Mouse (Mus musculus) liver, embryonic 15.5 days (tissue): ENCODE measurements around the gene Slc44a4. TPM values are rescaled to one million over a fixed set of nuclear protein-coding genes. Genes with fewer than 3 reads are reported as not detected.
A peak's percentile ranks its signal among the peaks of the same experiment; 100 is the strongest.

ENCODE experiments used
- ATAC-seq: fragments of 200-750 bp; cut with Nextera tagmentation; 2 replicates; pipeline ENCODE4 v1.8.0; 2017; ENCODE audit warnings: moderate number of reproducible peaks, mild to moderate bottlenecking, moderate library complexity; ENCODE audit not compliant: insufficient read depth
- H3K27ac ChIP-seq: fragments of 300-500 bp; sonication (generic); replicated peaks from 2 replicates; pipeline ENCODE4 v1.5.1; 2015; ENCODE audit warnings: mild to moderate bottlenecking, inconsistent platforms
- H3K27me3 ChIP-seq: fragments of 300-500 bp; sonication (generic); 2 replicates; pipeline ENCODE4 v1.6.1; 2015; ENCODE audit warnings: mild to moderate bottlenecking, inconsistent platforms
- H3K36me3 ChIP-seq: fragments of 300-500 bp; sonication (generic); replicated peaks from 2 replicates; pipeline ENCODE4 v1.6.1; 2015; ENCODE audit warnings: moderate library complexity, mild to moderate bottlenecking, inconsistent platforms
- H3K4me1 ChIP-seq: fragments of 300-500 bp; sonication (generic); replicated peaks from 2 replicates; pipeline ENCODE4 v1.6.1; 2015; ENCODE audit warnings: inconsistent platforms
- H3K4me2 ChIP-seq: fragments of 300-500 bp; sonication (generic); 2 replicates; pipeline ENCODE4 v1.6.1; 2015; ENCODE audit warnings: moderate library complexity, mild to moderate bottlenecking, inconsistent platforms
- H3K4me3 ChIP-seq: fragments of 300-500 bp; sonication (generic); replicated peaks from 2 replicates; pipeline ENCODE4 v1.5.1; 2015; ENCODE audit warnings: mild to moderate bottlenecking, inconsistent platforms
- H3K9ac ChIP-seq: fragments of 300-500 bp; sonication (generic); 2 replicates; pipeline ENCODE4 v1.6.1; 2015; ENCODE audit warnings: moderate library complexity, mild to moderate bottlenecking, inconsistent platforms
- H3K9me3 ChIP-seq: fragments of 300-500 bp; sonication (generic); replicated peaks from 2 replicates; pipeline ENCODE4 v1.6.1; 2016; ENCODE audit warnings: inconsistent platforms
- WGBS: fragments of 180-500 bp; shearing (Covaris S2); methylation state at CpG from one replicate; pipeline ENCODE4 v1.1.7; 2015; ENCODE audit warnings: mixed read lengths; ENCODE audit not compliant: insufficient replicate concordance; 5-methylcytosine and 5-hydroxymethylcytosine counted together
- polyA plus RNA-seq: library from polyadenylated mRNA; unstranded; fragments of >200 nt; fragmentation: Nextera tagmentation; extraction: Ambion mirVana; gene quantifications from 2 replicates; pipeline ENCODE4 v1.2.1, GENCODE M21; 2015

Slc44a4 gene
- polyA plus RNA-seq, 1 experiment from 2014 or later, result 3.1 TPM

DNA sequence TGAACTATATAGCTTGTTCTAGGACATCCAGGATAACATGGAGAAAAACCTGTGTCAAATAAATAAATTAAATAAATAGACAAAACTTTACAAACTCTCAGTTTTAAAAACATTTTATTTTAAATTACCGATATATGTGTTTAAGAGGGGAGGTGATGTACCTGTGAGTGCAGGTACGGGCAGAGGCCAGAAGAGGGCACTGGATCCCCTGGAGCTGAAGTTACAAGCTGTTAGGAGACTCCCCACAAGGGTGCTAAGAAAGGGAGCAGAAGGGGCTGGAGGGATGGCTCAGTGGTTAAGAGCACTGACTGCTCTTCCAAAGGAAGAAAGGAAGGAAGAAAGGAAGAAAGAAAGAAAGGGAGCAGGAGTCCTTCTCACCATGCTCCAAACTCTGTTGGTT is 22.9 kb upstream of the Slc44a4 start:
- Histone ChIP-seq H3K4me2 (no peak overlapping the region), H3K4me1 (peaks cover 38% of the 10 kb centered on the region), H3K27ac (no peak overlapping the region), H3K9ac (no peak overlapping the region), H3K4me3 (no peak overlapping the region), H3K36me3 (0 out of 2 replicates have a peak, but pooled peaks cover 6% of the 10 kb centered on the region), H3K27me3 (no peaks in the 10 kb centered on the region), H3K9me3 (no peaks in the 10 kb centered on the region)
- WGBS, result 84% methylated on average over 2 of the region's 2 CpGs
- no peak for ATAC-seq

DNA sequence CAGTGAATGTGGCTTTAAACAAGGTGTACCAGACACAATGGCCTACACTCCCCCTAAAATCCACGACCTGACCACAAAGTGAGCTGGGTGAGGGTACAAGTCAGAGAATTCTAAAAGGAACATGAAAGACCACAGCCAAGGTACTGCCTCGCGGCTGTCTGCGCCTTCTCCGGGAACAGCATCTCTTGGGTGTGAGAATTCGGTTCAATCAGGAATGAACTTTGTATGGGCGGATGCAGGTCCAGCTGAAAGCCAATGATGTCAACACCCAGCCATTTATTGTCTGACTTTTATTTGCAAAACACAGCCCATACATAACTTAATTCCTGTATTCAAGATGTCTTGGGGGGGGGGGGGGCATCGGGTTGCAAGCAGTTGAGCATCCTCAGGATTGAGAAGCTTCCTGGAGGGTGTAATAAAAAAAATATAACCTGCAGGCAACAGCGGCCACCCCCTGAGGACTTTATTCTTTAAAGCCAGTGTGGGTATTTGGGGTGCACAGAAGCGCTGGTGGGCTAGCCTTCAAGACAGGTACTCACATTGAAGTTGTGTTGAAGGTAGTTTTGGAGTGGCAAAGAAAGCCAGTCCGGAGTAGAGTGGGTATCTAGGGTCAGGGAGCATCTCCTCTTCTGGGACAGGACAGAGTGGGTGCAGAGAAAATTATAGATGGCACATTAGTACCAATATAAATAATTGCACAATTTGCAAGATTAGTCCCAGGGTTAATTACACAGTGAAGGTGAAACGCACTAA is 21.0 kb upstream of the Slc44a4 start:
- Histone ChIP-seq H3K4me1 (peaks cover 56% of the 10 kb centered on the region), H3K27ac (peak overlapping the region; percentile 84), H3K4me3 (peak overlapping the region; percentile 73; the same call in 1 of the 2 replicates), H3K36me3 (0 out of 2 replicates have a peak, but pooled peaks cover 7% of the 10 kb centered on the region), H3K27me3 (no peaks in the 10 kb centered on the region), H3K9me3 (no peaks in the 10 kb centered on the region), H3K9ac (peak overlapping the region; percentile 72; the same call in 1 of the 2 replicates), H3K4me2 (peak overlapping the region; percentile 98)
- no peak for ATAC-seq
- 78% methylated on average over 12 of the region's 12 CpGs for WGBS

DNA sequence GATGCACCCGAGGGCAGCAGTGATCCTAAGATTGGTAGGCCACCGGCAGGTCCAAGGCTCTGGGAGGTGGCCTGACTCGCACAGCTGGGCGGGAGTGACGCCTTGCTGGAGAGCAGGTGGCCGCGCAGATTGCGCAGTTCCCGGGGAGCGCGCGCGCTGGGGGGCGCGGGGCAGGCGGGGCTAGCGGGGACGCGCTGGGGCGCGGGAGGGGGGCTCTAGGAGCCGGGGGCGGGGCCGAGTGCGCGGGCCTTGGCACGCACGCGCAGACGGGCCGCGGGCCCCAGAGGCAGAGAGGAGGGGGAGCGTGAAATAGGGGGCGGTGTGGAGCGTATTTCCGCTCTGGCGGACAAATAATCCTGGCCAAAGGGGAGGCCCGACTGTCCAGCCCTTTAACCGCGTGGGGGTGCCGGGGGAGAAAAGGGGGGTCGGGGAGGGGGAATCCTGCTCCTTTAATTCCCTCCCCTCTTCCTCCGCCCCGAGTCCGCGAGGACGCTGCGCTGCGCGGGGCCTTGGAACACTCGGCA is 20.1 kb upstream of the Slc44a4 start:
- Histone ChIP-seq H3K4me3 (peak overlapping the region; percentile 73), H3K27ac (peak overlapping the region; percentile 84), H3K27me3 (no peaks in the 10 kb centered on the region), H3K36me3 (0 out of 2 replicates have a peak, but pooled peaks cover 7% of the 10 kb centered on the region), H3K9me3 (no peaks in the 10 kb centered on the region), H3K4me1 (peaks cover 65% of the 10 kb centered on the region), H3K9ac (peak overlapping the region; percentile 72), H3K4me2 (peak overlapping the region; percentile 98)
- WGBS, result under 1% methylated on average over 50 of the region's 51 CpGs
- ATAC-seq, result peak; percentile 84

DNA sequence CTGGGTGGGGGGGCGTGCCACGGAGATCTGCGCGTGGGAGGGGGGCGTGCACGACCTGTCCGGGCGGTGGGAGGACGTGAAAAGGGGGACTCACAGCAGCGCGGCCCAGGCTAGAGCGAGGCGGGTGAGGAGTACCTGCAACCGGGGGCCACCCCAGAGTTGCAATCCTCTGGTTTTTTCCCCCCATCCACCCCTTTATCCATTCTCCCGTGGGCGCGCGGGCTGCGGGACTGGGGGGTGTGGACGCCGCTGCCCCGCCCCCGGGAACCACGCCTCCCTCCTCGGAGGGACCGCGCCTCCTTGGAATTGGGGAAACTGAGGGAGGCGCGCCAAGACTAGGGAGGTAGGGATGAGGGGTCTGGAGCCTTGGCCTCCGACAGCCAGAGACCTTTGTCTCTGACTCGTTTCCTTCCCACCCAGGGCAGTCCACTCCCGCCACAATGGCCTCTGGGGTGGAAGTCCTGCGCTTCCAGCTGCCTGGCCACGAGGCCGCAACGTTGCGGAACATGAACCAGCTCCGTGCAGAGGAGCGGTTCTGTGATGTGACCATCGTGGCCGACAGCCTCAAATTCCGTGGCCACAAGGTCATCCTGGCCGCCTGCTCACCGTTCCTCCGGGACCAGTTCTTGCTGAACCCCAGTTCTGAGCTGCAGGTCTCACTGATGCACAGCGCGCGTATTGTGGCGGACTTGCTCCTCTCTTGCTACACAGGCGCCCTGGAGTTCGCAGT is 19.3 kb upstream of the Slc44a4 start:
- Histone ChIP-seq H3K9ac (peak overlapping the region; percentile 72), H3K9me3 (no peaks in the 10 kb centered on the region), H3K4me1 (peaks cover 72% of the 10 kb centered on the region), H3K4me3 (peak overlapping the region; percentile 73), H3K4me2 (peak overlapping the region; percentile 98), H3K27me3 (no peaks in the 10 kb centered on the region), H3K36me3 (0 out of 2 replicates have a peak, but pooled peaks cover 7% of the 10 kb centered on the region), H3K27ac (peak overlapping the region; percentile 84)
- ATAC-seq, result peak; percentile 5; the same call in 1 of the 2 replicates
- 14% methylated on average over 51 of the region's 51 CpGs for WGBS

DNA sequence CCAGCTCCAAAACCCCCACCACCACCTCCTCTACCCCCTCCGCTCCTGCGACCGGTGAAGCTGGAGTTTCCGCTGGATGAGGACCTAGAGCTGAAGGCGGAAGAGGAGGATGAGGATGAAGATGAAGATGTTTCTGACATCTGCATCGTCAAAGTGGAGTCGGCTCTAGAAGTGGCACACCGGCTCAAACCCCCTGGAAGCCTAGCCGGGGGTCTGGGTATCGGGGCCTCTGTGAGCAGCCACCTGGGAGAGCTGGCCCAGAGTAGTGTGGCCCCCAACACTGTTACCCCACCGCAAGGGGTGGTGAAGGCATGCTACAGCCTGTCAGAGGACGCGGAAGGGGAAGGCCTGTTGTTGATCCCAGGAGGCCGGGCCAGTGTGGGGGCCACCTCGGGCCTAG is 18.5 kb upstream of the Slc44a4 start:
- no peak overlapping the region for H3K9ac ChIP-seq
- WGBS, result 91% methylated on average over 15 of the region's 15 CpGs
- peaks cover 78% of the 10 kb centered on the region for H3K4me1 ChIP-seq

DNA sequence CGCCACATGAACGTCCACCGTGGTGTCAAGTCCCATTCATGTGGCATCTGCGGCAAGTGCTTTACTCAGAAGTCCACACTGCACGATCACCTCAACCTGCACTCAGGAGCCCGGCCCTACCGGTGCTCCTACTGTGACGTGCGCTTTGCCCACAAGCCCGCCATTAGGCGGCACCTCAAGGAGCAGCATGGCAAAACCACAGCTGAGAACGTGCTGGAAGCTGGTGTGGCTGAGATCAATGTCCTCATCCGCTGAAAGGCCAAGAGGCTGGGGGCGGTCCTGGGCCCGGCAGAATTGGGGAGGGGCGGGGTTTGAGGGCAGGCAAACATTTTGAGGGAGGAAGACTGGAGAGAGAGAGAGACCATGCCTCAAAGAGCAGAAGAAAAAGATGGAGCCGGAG is 17.9 kb upstream of the Slc44a4 start:
- Histone ChIP-seq H3K4me1 (peaks cover 78% of the 10 kb centered on the region), H3K9me3 (no peaks in the 10 kb centered on the region), H3K27me3 (no peaks in the 10 kb centered on the region), H3K9ac (no peak overlapping the region), H3K36me3 (0 out of 2 replicates have a peak, but pooled peaks cover 11% of the 10 kb centered on the region), H3K4me2 (peak overlapping the region; percentile 99), H3K27ac (0 out of 2 replicates have a peak overlapping the region, but pooled peaks have one; percentile 19), H3K4me3 (no peak overlapping the region)
- ATAC-seq, result no peak
- WGBS, result 69% methylated on average over 17 of the region's 17 CpGs

More for the DNA sequence above, 18.5 kb upstream of the Slc44a4 start:
- H3K27me3 ChIP-seq, result no peaks in the 10 kb centered on the region
- 0 out of 2 replicates have a peak, but pooled peaks cover 7% of the 10 kb centered on the region for H3K36me3 ChIP-seq
- ATAC-seq, result no peak
- H3K27ac ChIP-seq, result peak overlapping the region; percentile 84
- peak overlapping the region; percentile 98; the same call in 1 of the 2 replicates for H3K4me2 ChIP-seq
- H3K9me3 ChIP-seq, result no peaks in the 10 kb centered on the region
- peak overlapping the region; percentile 73; the same call in 1 of the 2 replicates for H3K4me3 ChIP-seq

DNA sequence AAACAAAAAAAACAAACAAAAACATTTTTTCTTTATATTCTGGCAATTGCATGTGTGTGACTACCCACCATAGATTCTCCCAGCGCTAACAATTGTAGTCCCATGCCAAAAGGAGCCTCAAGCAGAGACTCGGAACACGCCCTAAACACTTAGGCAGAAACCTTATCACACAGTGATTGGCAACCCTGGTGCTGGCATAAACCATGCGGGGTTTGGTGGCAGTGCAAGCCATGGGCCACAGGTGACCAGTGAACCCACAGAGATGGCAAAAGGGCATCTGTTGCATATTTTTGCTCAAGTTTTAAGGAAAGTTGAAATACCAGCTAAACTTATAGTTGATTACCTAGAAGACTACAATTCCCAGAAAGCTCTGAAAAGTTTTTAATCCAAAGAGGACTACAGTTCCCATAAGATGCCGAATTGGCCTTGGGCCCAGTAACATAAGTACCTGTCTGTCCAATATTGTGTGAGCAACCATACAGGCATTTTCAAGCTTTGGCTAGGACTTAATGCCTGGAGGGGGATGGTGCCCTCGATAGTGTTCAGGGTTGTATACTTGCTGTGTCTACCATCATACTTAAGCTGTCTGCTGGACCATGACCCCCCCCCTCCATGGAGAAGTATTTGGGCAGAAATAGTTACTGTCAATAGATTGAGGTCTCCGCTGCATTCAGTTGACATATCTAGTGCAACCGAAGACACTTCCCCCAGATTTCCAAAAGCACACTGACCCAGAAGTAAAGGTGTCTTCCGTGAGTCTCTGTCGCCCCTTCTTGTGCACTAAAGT is 16.7 kb upstream of the Slc44a4 start:
- H3K27me3 ChIP-seq, result no peaks in the 10 kb centered on the region
- peaks cover 78% of the 10 kb centered on the region for H3K4me1 ChIP-seq
- no peak for ATAC-seq
- WGBS, result 5% methylated on average over 10 of the region's 10 CpGs
- no peaks in the 10 kb centered on the region for H3K9me3 ChIP-seq
- H3K4me3 ChIP-seq, result peak overlapping the region; percentile 79
- peak overlapping the region; percentile 92 for H3K27ac ChIP-seq
- peak overlapping the region; percentile 99 for H3K4me2 ChIP-seq
- H3K36me3 ChIP-seq, result peaks cover 16% of the 10 kb centered on the region
- H3K9ac ChIP-seq, result peak overlapping the region; percentile 82

DNA sequence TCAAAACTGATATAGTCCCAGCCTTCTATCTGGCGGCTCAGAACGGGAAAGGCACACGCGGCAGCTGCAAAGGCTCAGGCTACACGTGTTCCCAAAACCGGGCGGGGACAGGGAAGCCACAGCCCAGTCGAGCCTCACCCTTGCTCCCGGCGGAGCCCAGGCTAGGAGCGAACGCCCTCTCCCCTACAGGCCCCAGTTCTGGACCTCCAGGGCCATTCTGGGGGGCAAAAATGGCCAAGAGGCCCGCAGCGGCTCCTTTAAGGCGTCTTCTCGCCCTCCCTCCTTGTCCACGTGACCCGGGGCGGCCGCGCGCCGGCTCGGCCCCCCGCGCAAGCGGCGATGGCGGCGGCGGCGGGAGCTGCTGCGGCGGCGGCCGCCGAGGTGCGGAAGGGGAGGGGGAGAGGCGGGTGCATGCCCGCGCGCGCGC is 16.1 kb upstream of the Slc44a4 start, which contains the start of the genes C2 and Ehmt2:
Gene C2 (minus strand): TSS at position 106 of the 427 bp plus-strand sequence.
Gene Ehmt2 (plus strand): TSS at position 310 of the 427 bp plus-strand sequence.
- Histone ChIP-seq H3K9me3 (no peaks in the 10 kb centered on the region), H3K27ac (peak within 1 kb of the TSS; percentile 92), H3K36me3 (peaks cover 22% of the 10 kb centered on the region), H3K4me3 (peak within 1 kb of the TSS; percentile 79), H3K4me2 (peak within 1 kb of the TSS; percentile 99), H3K27me3 (no peaks in the 10 kb centered on the region), H3K9ac (peak within 1 kb of the TSS; percentile 82), H3K4me1 (peaks cover 77% of the 10 kb centered on the region)
- WGBS, result under 1% methylated on average over 22 of the region's 44 CpGs
- ATAC-seq, result peak; percentile 37

DNA sequence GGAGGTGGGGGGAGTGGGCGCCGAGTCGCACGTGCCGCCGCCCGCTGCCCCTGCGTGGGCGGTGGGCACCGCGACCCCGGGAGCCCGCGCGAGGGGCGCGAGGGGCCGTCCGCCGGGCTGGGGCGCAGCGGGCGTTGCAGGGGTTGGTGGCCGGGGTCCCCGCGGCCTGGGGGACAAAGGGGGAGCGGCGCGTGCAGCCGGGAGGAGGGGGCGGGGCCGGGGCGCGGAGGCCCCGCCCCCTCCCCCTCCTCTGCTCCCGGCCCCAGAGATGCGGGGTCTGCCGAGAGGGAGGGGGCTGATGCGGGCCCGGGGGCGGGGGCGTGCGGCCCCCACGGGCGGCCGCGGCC is 15.6 kb upstream of the Slc44a4 start:
- no peak for ATAC-seq
- Histone ChIP-seq H3K4me3 (peak overlapping the region; percentile 79), H3K36me3 (peaks cover 23% of the 10 kb centered on the region), H3K27ac (peak overlapping the region; percentile 92), H3K4me2 (peak overlapping the region; percentile 99), H3K4me1 (peaks cover 76% of the 10 kb centered on the region), H3K9me3 (no peaks in the 10 kb centered on the region), H3K27me3 (no peaks in the 10 kb centered on the region), H3K9ac (peak overlapping the region; percentile 82)
- WGBS, result under 1% methylated on average over 21 of the region's 47 CpGs
